Mouse (Mus musculus): ENCODE data around the gene Gcn1l1. TPM values are rescaled to one million over a fixed set of nuclear protein-coding genes. Genes with fewer than 3 reads are reported as not detected.

The Gcn1l1 gene
- total and polyA plus RNA-seq, 3 experiments: 88.2 to 123 (median 93.8) TPM

DNA sequence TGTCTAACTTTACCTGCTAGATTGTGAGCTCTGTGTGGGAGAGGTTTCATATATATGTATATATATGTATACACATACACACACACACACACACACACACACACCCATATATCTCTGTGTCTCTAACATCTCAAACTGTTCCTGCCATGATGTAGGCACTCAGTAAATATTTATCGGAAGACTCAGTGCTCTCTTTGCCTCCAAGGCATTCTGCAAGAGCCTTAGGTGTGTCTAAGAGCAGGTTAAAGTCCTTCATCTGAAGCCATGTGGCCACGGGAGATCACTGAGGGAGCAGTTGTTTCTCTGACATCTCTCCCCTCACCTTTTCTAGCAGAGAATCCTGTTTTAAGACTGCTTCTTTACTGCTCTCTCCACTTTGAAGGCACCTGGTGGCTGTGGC is 26.5 kb downstream of the Gcn1l1 start:
- Histone ChIP-seq H3K4me1 (ENCODE audit: control insufficient read depth in 1 of 2, insufficient read depth in 2 of 2, low read length in 2 of 2) (no peaks in the 10 kb centered on the region), H3K9ac (ENCODE audit: control insufficient read depth, low read depth, low read length, poor library complexity, severe bottlenecking) (no peak overlapping the region), H3K27me3 (ENCODE audit: control insufficient read depth in 1 of 2, insufficient read depth in 2 of 2, low read length in 2 of 2) (no peaks in the 10 kb centered on the region), H3K9me3 (replicated peaks; ENCODE audit: insufficient read depth, low read length) (no peaks in the 10 kb centered on the region), H3K79me2 (ENCODE audit: control insufficient read depth, insufficient read depth, low read length, poor library complexity) (no peaks in the 10 kb centered on the region), H3K4me3 (ENCODE audit: control insufficient read depth in 1 of 2, insufficient read depth in 1 of 2, low read depth in 2 of 2, low read length in 2 of 2) (no peak overlapping the region), H3K36me3 (ENCODE audit: control insufficient read depth in 1 of 2, insufficient read depth in 2 of 2, low read length in 2 of 2) (peaks cover 0 to 13% of the 10 kb centered on the region in 2 experiments; a peak in 2 of 4 replicates), H3K27ac (ENCODE audit: control insufficient read depth, low read depth, low read length) (no peak overlapping the region)
- TF ChIP-seq MXI1 (IDR thresholded peaks at IDR 0.05; ENCODE audit: low read depth, low read length) (no peak), CTCF (IDR thresholded peaks at IDR 0.05 in 2 of 3, conservative IDR thresholded peaks at IDR 0.05 in 1 of 3; ENCODE audit: control insufficient read depth in 1 of 3, insufficient read depth in 1 of 3, low read depth in 2 of 3, low read length in 3 of 3, poor library complexity in 1 of 3, severe bottlenecking in 1 of 3) (no peak), E2F4 (IDR thresholded peaks at IDR 0.05; ENCODE audit: borderline replicate concordance, low read depth, low read length) (no peak), ZKSCAN1 (IDR thresholded peaks at IDR 0.05; ENCODE audit: low read depth, low read length) (no peak), BHLHE40 (IDR thresholded peaks at IDR 0.05; ENCODE audit: borderline replicate concordance, low read depth, low read length) (no peak), GATA1 (IDR thresholded peaks at IDR 0.05; ENCODE audit: low read depth, low read length) (no peak)
- DNase-seq (ENCODE audit: low read depth, low spot score): no peak

DNA sequence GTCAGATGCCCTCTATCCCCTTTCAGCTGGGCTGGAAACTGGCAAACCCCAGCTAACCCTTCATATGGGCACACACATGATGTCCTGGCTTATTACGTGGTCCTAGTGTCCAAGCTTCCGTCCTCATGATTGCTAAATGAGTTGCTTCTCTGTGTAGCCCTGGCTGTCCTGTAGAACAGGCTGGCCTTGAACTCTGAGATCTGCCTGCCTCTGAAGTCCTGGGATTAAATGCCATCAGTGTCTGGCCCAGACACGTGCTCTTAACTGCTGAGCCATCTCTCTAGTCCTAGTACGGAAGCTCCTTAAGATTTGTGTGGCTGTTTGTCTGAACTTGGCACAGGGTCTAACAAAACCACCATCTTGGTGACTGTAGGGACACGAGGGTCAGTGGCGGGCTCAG is 38.5 kb downstream of the Gcn1l1 start:
- Histone ChIP-seq H3K36me3 (ENCODE audit: control insufficient read depth in 1 of 2, insufficient read depth in 2 of 2, low read length in 2 of 2) (peaks cover 0 to 23% of the 10 kb centered on the region in 2 experiments; a peak in 2 of 4 replicates), H3K9ac (ENCODE audit: control insufficient read depth, low read depth, low read length, poor library complexity, severe bottlenecking) (no peak overlapping the region), H3K27ac (ENCODE audit: control insufficient read depth, low read depth, low read length) (no peak overlapping the region), H3K4me3 (ENCODE audit: control insufficient read depth in 1 of 2, insufficient read depth in 1 of 2, low read depth in 2 of 2, low read length in 2 of 2) (no peak overlapping the region), H3K4me1 (ENCODE audit: control insufficient read depth in 1 of 2, insufficient read depth in 2 of 2, low read length in 2 of 2) (no peaks in the 10 kb centered on the region), H3K27me3 (ENCODE audit: control insufficient read depth in 1 of 2, insufficient read depth in 2 of 2, low read length in 2 of 2) (no peaks in the 10 kb centered on the region), H3K9me3 (replicated peaks; ENCODE audit: insufficient read depth, low read length) (no peaks in the 10 kb centered on the region), H3K79me2 (ENCODE audit: control insufficient read depth, insufficient read depth, low read length, poor library complexity) (no peaks in the 10 kb centered on the region)
- DNase-seq (ENCODE audit: low read depth, low spot score): no peak
- no peak for TF ChIP-seq ETS1 (IDR thresholded peaks at IDR 0.05; ENCODE audit: low read depth, low read length)
- no peak for TF ChIP-seq RAD21 (IDR thresholded peaks at IDR 0.05; ENCODE audit: low read depth, low read length)
- TF ChIP-seq MAFK (IDR thresholded peaks at IDR 0.05; ENCODE audit: borderline replicate concordance, low read depth, low read length): no peak
- no peak for TF ChIP-seq POLR2AphosphoS5 (IDR thresholded peaks at IDR 0.05; ENCODE audit: borderline replicate concordance, low read depth, low read length)
- no peak for TF ChIP-seq GATA1 (IDR thresholded peaks at IDR 0.05; ENCODE audit: low read depth, low read length)
- no peak for TF ChIP-seq ZNF384 (IDR thresholded peaks at IDR 0.05; ENCODE audit: low read depth, low read length)
- TF ChIP-seq POLR2AphosphoS2 (IDR thresholded peaks at IDR 0.05; ENCODE audit: low read length): no peak
- no peak for TF ChIP-seq CTCF (IDR thresholded peaks at IDR 0.05 in 2 of 3, conservative IDR thresholded peaks at IDR 0.05 in 1 of 3; ENCODE audit: control insufficient read depth in 1 of 3, insufficient read depth in 1 of 3, low read depth in 2 of 3, low read length in 3 of 3, poor library complexity in 1 of 3, severe bottlenecking in 1 of 3)
- no peak for TF ChIP-seq JUND (IDR thresholded peaks at IDR 0.05; ENCODE audit: low read depth, low read length)
- no peak for TF ChIP-seq SMC3 (IDR thresholded peaks at IDR 0.05; ENCODE audit: low read depth, low read length)
- no peak for TF ChIP-seq RCOR1 (IDR thresholded peaks at IDR 0.05; ENCODE audit: low read depth, low read length)
- no peak for TF ChIP-seq TBP (IDR thresholded peaks at IDR 0.05; ENCODE audit: low read depth, low read length)
- TF ChIP-seq SIN3A (IDR thresholded peaks at IDR 0.05; ENCODE audit: low read length): no peak
- no peak for TF ChIP-seq ZMIZ1 (IDR thresholded peaks at IDR 0.05; ENCODE audit: low read depth, low read length)
- no peak for TF ChIP-seq TAL1 (IDR thresholded peaks at IDR 0.05; ENCODE audit: low read length)
- TF ChIP-seq MEF2A (IDR thresholded peaks at IDR 0.05; ENCODE audit: extremely low read depth, insufficient replicate concordance, low read depth, low read length, poor library complexity, severe bottlenecking): no peak
- no peak for TF ChIP-seq MAX (IDR thresholded peaks at IDR 0.05; ENCODE audit: low read length)
- TF ChIP-seq KAT2A (conservative IDR thresholded peaks at IDR 0.05; ENCODE audit: low read depth, low read length): no peak
- TF ChIP-seq USF1 (IDR thresholded peaks at IDR 0.05; ENCODE audit: low read depth, low read length): no peak
